Mouse (Mus musculus): ENCODE measurements at regions not wholly inside any gene's neighbourhood (a gene's known extent, or its start where the extent isn't known, plus 50 kb on each side); places are given as distances from the start of the nearest gene placed in this dataset.
"Not testable (repeated sequence)": the region's sequence is repeated elsewhere in the genome, so short reads cannot be mapped to it uniquely, and the experiment has no call there.

GRCm38 (mm10) chr14:88092967-88093366, 378.2 kb downstream of the Pcdh20 start:
- DNase-seq (ENCODE audit: low spot score in 2 of 2): peak in 1 of 2 experiments; percentile 1

DNA sequence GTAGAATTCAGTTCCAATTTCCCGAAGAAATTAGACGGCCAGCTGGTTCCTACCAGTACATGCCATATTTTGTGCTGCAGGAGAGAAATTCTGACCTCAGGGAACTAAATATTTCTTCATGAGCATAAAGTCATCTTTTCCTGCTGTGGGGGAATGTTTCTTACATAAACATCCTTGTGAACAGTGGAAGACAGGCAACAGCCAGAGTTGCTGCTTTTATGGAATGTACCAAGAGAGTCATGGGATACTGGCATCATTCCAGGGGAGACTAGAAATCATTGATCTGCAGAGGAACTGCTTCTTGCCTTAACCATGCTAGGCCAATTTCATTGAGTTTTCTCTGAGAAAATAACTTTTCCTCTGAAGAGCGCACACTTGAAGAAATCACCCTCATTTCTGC, 386.3 kb downstream of the Pcdh20 start:
- DNase-seq (ENCODE audit: low spot score in 2 of 2): no peak

DNA sequence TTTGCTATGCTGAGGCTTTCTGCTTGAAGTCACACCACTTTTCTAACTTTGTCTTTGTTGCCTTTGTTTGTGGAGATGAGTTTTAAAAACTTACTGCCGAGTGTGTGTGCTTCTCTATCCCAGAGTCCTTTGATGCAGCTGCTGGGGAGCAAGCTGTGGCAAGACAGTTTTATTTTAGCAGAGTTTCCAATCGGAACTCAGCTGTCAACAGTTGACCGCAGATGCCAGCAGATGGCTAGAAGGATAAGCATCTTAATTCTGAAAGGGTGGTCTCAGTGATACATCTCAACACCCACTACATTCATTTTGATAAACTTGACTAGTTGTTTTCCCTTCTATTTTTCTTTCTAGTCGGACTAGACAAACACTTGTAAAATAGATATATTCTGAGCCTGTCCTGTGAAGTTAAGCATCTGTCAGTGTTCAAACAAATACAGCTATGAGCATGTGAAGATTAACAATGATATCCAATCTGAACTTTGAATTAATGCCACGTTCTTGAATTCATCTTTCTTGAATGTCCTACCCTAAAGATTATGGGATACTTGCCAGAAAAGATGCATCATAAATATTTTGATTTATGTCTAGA, 398.2 kb downstream of the Pcdh20 start:
- no peak for DNase-seq (ENCODE audit: low spot score in 2 of 2)

- DNase-seq (ENCODE audit: low spot score in 2 of 2): not testable (repeated sequence)
Observed at GRCm38 (mm10) chr14:88047586-88047985, 423.6 kb downstream of the Pcdh20 start.

GRCm38 (mm10) chr14:88013882-88014281, 457.3 kb downstream of the Pcdh20 start:
- no peak for DNase-seq (ENCODE audit: low spot score in 2 of 2)

- DNase-seq (ENCODE audit: low spot score in 2 of 2): no peak
Observed at GRCm38 (mm10) chr14:88013186-88013585, 458.0 kb downstream of the Pcdh20 start.

DNA sequence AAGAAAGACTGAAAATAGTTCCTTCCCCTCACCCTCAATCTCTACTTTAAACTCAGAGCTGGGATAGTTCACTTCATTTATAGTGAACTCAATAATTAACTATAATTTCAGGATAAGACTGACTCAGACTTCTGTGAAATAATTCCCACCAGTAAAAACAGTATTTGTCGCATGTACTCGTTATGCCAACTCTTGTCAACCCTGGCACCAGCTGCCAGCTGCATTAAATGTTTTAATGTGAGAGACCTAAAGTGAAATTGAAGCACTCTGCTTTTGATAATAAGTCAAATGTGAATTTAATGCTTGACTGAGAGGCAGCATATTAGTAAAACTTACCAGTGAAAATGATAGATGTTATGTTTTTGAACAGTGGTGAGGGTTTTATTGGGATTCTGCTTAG, 474.6 kb downstream of the Pcdh20 start:
- peak in 1 of 2 experiments; percentile 4 for DNase-seq (ENCODE audit: low spot score in 2 of 2)
